Mouse (Mus musculus): Measurements from ENCODE around the gene Pi4kb. TPM values are rescaled to one million over a fixed set of nuclear protein-coding genes. Genes with fewer than 3 reads are reported as not detected.

Pi4kb gene
- polyA plus RNA-seq, 1 experiment from 2014 or later: 24.8 TPM

- Histone ChIP-seq H3K9ac (ENCODE audit: low read length) (no peak overlapping the region), H3K9me3 (ENCODE audit: control insufficient read depth, low read length) (no peaks in the 10 kb centered on the region), H3K36me3 (ENCODE audit: control insufficient read depth, insufficient read depth, low read length) (peaks cover 92% of the 10 kb centered on the region), H3K4me3 (ENCODE audit: low read depth, low read length) (no peak overlapping the region), H3K4me1 (replicated peaks; ENCODE audit: control insufficient read depth, insufficient read depth, low read length) (no peaks in the 10 kb centered on the region), H3K4me2 (ENCODE audit: low read length) (no peak overlapping the region), H3K27ac (ENCODE audit: low read depth) (no peak overlapping the region), H3K27me3 (replicated peaks; ENCODE audit: control insufficient read depth, insufficient read depth, low read length) (no peaks in the 10 kb centered on the region)
- DNase-seq (ENCODE audit: low spot score): no peak
- no peak for ATAC-seq (replicated peaks; ENCODE audit: low FRiP score, low TSS enrichment, low read depth)
These were observed 28.7 kb downstream of the Pi4kb start for GRCm38 (mm10) chr3:95003273-95003672.

DNA sequence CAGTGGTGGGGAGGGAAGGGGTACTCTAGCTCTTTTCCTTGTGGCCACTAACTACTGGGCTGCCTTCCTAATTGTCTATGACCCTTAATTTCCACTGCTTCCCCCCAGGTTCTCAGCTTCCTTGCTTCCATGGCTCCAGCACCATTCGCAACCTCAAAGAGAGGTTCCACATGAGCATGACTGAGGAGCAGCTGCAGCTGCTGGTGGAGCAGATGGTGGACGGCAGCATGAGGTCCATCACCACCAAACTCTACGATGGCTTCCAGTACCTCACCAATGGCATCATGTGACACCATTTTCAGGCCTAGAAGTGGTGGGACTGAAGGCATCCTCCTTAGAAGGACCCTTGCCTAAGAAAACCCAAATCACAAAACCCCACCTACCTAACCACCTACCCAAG, 31.1 kb downstream of the Pi4kb start:
- Histone ChIP-seq H3K27me3 (replicated peaks; ENCODE audit: control insufficient read depth, insufficient read depth, low read length) (no peaks in the 10 kb centered on the region), H3K9ac (ENCODE audit: low read length) (no peak overlapping the region), H3K4me1 (replicated peaks; ENCODE audit: control insufficient read depth, insufficient read depth, low read length) (no peaks in the 10 kb centered on the region), H3K27ac (ENCODE audit: low read depth) (no peak overlapping the region), H3K4me2 (ENCODE audit: low read length) (no peak overlapping the region), H3K9me3 (ENCODE audit: control insufficient read depth, low read length) (no peaks in the 10 kb centered on the region), H3K4me3 (ENCODE audit: low read depth, low read length) (no peak overlapping the region), H3K36me3 (ENCODE audit: control insufficient read depth, insufficient read depth, low read length) (peaks cover 94% of the 10 kb centered on the region)
- no peak for ATAC-seq (replicated peaks; ENCODE audit: low FRiP score, low TSS enrichment, low read depth)
- 87% methylated on average over 3 of the region's 3 CpGs for WGBS
- DNase-seq (ENCODE audit: low spot score): no peak

DNA sequence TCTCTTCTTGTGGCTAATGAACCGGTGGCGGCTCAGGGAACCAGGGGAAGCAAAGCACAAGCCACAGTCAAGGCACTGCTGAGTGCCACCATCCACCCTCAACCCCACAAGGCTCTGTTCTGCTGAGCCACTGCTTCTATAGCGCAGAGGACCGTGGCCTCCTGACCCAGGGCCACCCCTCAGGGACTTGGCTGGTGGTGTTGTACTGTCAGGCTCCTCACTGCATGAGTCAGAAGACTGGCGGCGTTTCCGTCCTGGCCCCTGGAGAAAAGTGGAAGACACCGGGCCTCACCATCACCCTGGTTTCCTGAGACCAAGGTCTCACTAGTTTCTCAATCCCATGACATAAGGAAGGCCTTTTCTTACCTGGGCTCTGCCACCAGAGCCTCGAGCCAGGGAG, 33.2 kb downstream of the Pi4kb start:
- no peak overlapping the region for H3K27ac ChIP-seq (ENCODE audit: low read depth)
- ATAC-seq (replicated peaks; ENCODE audit: low FRiP score, low TSS enrichment, low read depth): no peak; the same call in 1 of the 2 replicates

DNA sequence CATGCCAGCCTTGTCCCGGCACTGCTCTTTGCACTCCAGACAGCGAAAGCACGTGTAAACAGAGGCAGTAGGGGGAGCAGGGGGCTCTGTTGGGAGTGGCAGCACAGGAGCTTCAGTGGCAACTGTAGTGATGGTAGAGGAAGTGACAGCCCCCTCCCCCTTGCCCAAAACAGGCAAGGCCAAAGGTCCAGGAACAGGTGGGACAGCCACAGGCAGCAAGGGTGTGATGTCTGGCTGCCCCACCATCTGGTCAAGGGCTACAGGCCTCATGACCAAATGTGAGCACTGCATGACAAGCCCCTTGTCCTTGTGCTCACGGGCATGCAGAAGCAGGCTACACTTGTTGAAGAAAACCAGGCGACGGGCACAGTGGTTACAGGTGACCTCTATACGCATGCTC, 35.9 kb downstream of the Pi4kb start:
- Histone ChIP-seq H3K9me3 (ENCODE audit: control insufficient read depth, low read length) (no peaks in the 10 kb centered on the region), H3K27me3 (replicated peaks; ENCODE audit: control insufficient read depth, insufficient read depth, low read length) (no peaks in the 10 kb centered on the region), H3K36me3 (ENCODE audit: control insufficient read depth, insufficient read depth, low read length) (peaks cover 73% of the 10 kb centered on the region), H3K4me1 (replicated peaks; ENCODE audit: control insufficient read depth, insufficient read depth, low read length) (peaks cover 11% of the 10 kb centered on the region), H3K4me3 (ENCODE audit: low read depth, low read length) (no peak overlapping the region), H3K9ac (ENCODE audit: low read length) (no peak overlapping the region), H3K27ac (ENCODE audit: low read depth) (no peak overlapping the region), H3K4me2 (ENCODE audit: low read length) (no peak overlapping the region)
- 76% methylated on average over 7 of the region's 7 CpGs for WGBS
- no peak for ATAC-seq (replicated peaks; ENCODE audit: low FRiP score, low TSS enrichment, low read depth)
- no peak for DNase-seq (ENCODE audit: low spot score)

More for the DNA sequence above, 33.2 kb downstream of the Pi4kb start:
- WGBS: 87% methylated on average over 9 of the region's 9 CpGs
- Histone ChIP-seq H3K36me3 (ENCODE audit: control insufficient read depth, insufficient read depth, low read length) (peaks cover 96% of the 10 kb centered on the region), H3K27me3 (replicated peaks; ENCODE audit: control insufficient read depth, insufficient read depth, low read length) (no peaks in the 10 kb centered on the region), H3K4me1 (replicated peaks; ENCODE audit: control insufficient read depth, insufficient read depth, low read length) (no peaks in the 10 kb centered on the region), H3K9me3 (ENCODE audit: control insufficient read depth, low read length) (no peaks in the 10 kb centered on the region), H3K4me2 (ENCODE audit: low read length) (no peak overlapping the region), H3K4me3 (ENCODE audit: low read depth, low read length) (no peak overlapping the region), H3K9ac (ENCODE audit: low read length) (no peak overlapping the region)
- DNase-seq (ENCODE audit: low spot score): no peak

- ATAC-seq (replicated peaks; ENCODE audit: low FRiP score, low TSS enrichment, low read depth): no peak
- H3K4me3 ChIP-seq (ENCODE audit: low read depth, low read length): no peak overlapping the region
- 80% methylated on average over 3 of the region's 3 CpGs for WGBS
- peaks cover 48% of the 10 kb centered on the region for H3K36me3 ChIP-seq (ENCODE audit: control insufficient read depth, insufficient read depth, low read length)
- H3K9me3 ChIP-seq (ENCODE audit: control insufficient read depth, low read length): no peaks in the 10 kb centered on the region
- no peak overlapping the region for H3K27ac ChIP-seq (ENCODE audit: low read depth)
- H3K4me2 ChIP-seq (ENCODE audit: low read length): peak overlapping the region; percentile 95; the same call in 1 of the 2 replicates
- peaks cover 18% of the 10 kb centered on the region for H3K4me1 ChIP-seq (replicated peaks; ENCODE audit: control insufficient read depth, insufficient read depth, low read length)
- no peak overlapping the region for H3K9ac ChIP-seq (ENCODE audit: low read length)
- H3K27me3 ChIP-seq (replicated peaks; ENCODE audit: control insufficient read depth, insufficient read depth, low read length): no peaks in the 10 kb centered on the region
- no peak for DNase-seq (ENCODE audit: low spot score)
These were observed 38.5 kb downstream of the Pi4kb start for GRCm38 (mm10) chr3:95012982-95013381.

- peak overlapping the region; percentile 70 for H3K9ac ChIP-seq (ENCODE audit: low read length)
- H3K4me1 ChIP-seq (replicated peaks; ENCODE audit: control insufficient read depth, insufficient read depth, low read length): peaks cover 18% of the 10 kb centered on the region
- H3K4me3 ChIP-seq (ENCODE audit: low read depth, low read length): peak overlapping the region; percentile 79
- no peaks in the 10 kb centered on the region for H3K9me3 ChIP-seq (ENCODE audit: control insufficient read depth, low read length)
- peaks cover 39% of the 10 kb centered on the region for H3K36me3 ChIP-seq (ENCODE audit: control insufficient read depth, insufficient read depth, low read length)
- no peaks in the 10 kb centered on the region for H3K27me3 ChIP-seq (replicated peaks; ENCODE audit: control insufficient read depth, insufficient read depth, low read length)
- H3K27ac ChIP-seq (ENCODE audit: low read depth): peak overlapping the region; percentile 98; the same call in 1 of the 2 replicates
- no peak for DNase-seq (ENCODE audit: low spot score)
- peak overlapping the region; percentile 95 for H3K4me2 ChIP-seq (ENCODE audit: low read length)
- WGBS: 18% methylated on average over 13 of the region's 13 CpGs
- ATAC-seq (replicated peaks; ENCODE audit: low FRiP score, low TSS enrichment, low read depth): no peak
These were observed 39.3 kb downstream of the Pi4kb start for GRCm38 (mm10) chr3:95013699-95014427.

GRCm38 (mm10) chr3:95014428-95015151, 40.1 kb downstream of the Pi4kb start:
- H3K36me3 ChIP-seq (ENCODE audit: control insufficient read depth, insufficient read depth, low read length): peaks cover 32% of the 10 kb centered on the region
- H3K9me3 ChIP-seq (ENCODE audit: control insufficient read depth, low read length): no peaks in the 10 kb centered on the region
- peaks cover 18% of the 10 kb centered on the region for H3K4me1 ChIP-seq (replicated peaks; ENCODE audit: control insufficient read depth, insufficient read depth, low read length)
- peak overlapping the region; percentile 79 for H3K4me3 ChIP-seq (ENCODE audit: low read depth, low read length)
- DNase-seq (ENCODE audit: low spot score): no peak
- peak; percentile 10; the same call in 1 of the 2 replicates for ATAC-seq (replicated peaks; ENCODE audit: low FRiP score, low TSS enrichment, low read depth)
- no peaks in the 10 kb centered on the region for H3K27me3 ChIP-seq (replicated peaks; ENCODE audit: control insufficient read depth, insufficient read depth, low read length)
- peak overlapping the region; percentile 95 for H3K4me2 ChIP-seq (ENCODE audit: low read length)
- H3K9ac ChIP-seq (ENCODE audit: low read length): peak overlapping the region; percentile 70
- peak overlapping the region; percentile 98 for H3K27ac ChIP-seq (ENCODE audit: low read depth)
- WGBS: 1% methylated on average over 43 of the region's 44 CpGs

DNA sequence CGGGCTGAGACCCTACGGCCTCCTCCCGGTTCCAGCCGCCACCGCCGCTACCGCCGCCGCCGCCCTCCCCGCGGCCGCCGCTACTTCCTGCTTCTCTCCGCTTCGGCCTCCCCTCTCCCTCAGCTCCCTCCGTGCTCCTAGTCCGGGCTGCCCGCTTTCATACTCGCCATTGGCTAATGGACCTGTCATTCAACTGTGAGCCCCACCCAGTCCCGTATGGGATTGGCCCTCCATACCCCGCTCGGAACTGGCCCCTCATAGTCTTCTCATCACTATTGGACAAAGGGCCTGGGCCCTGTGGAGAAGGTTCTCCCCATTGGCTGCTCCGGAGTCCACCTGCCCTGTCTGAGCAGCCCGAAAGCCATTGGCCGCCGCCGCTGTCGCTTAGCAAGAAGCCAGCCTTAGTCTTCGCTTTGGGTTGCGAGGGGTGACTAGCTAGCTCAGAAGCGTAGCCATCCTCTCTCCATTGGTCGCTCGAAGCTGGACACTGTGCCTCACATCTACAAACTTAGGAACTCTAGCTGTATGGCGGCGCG, 40.9 kb downstream of the Pi4kb start, which contains the start of gene Zfp687:
TSS of gene Zfp687 (minus strand) at position 112 of the 536 bp plus-strand sequence.
- Histone ChIP-seq H3K9ac (ENCODE audit: low read length) (peak within 1 kb of the TSS; percentile 80), H3K27ac (ENCODE audit: low read depth) (peak within 1 kb of the TSS; percentile 98), H3K4me1 (replicated peaks; ENCODE audit: control insufficient read depth, insufficient read depth, low read length) (peaks cover 18% of the 10 kb centered on the region), H3K27me3 (replicated peaks; ENCODE audit: control insufficient read depth, insufficient read depth, low read length) (no peaks in the 10 kb centered on the region), H3K9me3 (ENCODE audit: control insufficient read depth, low read length) (no peaks in the 10 kb centered on the region), H3K4me2 (ENCODE audit: low read length) (peak within 1 kb of the TSS; percentile 95), H3K36me3 (ENCODE audit: control insufficient read depth, insufficient read depth, low read length) (peaks cover 23% of the 10 kb centered on the region), H3K4me3 (ENCODE audit: low read depth, low read length) (peak within 1 kb of the TSS; percentile 79)
- WGBS: under 1% methylated on average over 32 of the region's 37 CpGs
- DNase-seq (ENCODE audit: low spot score) (peak; percentile 99), ATAC-seq (replicated peaks; ENCODE audit: low FRiP score, low TSS enrichment, low read depth) (peak; percentile 98)

Data from intestine, embryonic 14.5 days (tissue).